Mouse (Mus musculus) cerebellum, adult 2 months (tissue): ENCODE measurements around the gene Flvcr1. TPM values are rescaled to one million over a fixed set of nuclear protein-coding genes. Genes with fewer than 3 reads are reported as not detected.
A peak's percentile ranks its signal among the peaks of the same experiment; 100 is the strongest.

ENCODE experiments used
- DNase-seq, 2 experiments: peaks; one replicate each; pipeline ENCODE4 v3.0.0; 2021
- H3K27ac ChIP-seq: fragments of 200-500 bp; 2 replicates; pipeline ENCODE4 v1.5.1; 2012; ENCODE audit warnings: low read length, control low read depth, inconsistent platforms; ENCODE audit not compliant: insufficient read depth
- H3K27me3 ChIP-seq: fragments of 200-500 bp; 2 replicates; pipeline ENCODE4 v1.6.1; 2012; ENCODE audit warnings: inconsistent platforms, mild to moderate bottlenecking, low read length, moderate library complexity; ENCODE audit not compliant: control insufficient read depth, insufficient read depth
- H3K4me1 ChIP-seq: fragments of 200-500 bp; 2 replicates; pipeline ENCODE4 v1.6.1; 2011; ENCODE audit warnings: low read length; ENCODE audit not compliant: control insufficient read depth, insufficient read depth
- H3K4me3 ChIP-seq: fragments of 200-500 bp; replicated peaks from 2 replicates; pipeline ENCODE3; 2011; ENCODE audit warnings: mild to moderate bottlenecking, low read depth, low read length, control low read depth; ENCODE audit not compliant: insufficient read depth
- CTCF ChIP-seq: fragments of 200-500 bp; IDR thresholded peaks from 2 replicates; pipeline ENCODE4 v1.5.1; 2011; ENCODE audit warnings: low read depth, mild to moderate bottlenecking, control low read depth, low read length, moderate library complexity, borderline replicate concordance; ENCODE audit not compliant: insufficient read depth
- POLR2A ChIP-seq: fragments of 200-500 bp; IDR thresholded peaks from 2 replicates; pipeline ENCODE4 v1.6.1; 2011; ENCODE audit warnings: low read length, control low read depth, borderline replicate concordance; ENCODE audit not compliant: insufficient read depth
- WGBS: fragments of 180-500 bp; shearing (Covaris S2); methylation state at CpG from one replicate; pipeline ENCODE4 v1.1.7; 2018; 5-methylcytosine and 5-hydroxymethylcytosine counted together
- polyA plus RNA-seq: library from polyadenylated mRNA; depleted of rRNA; stranded (reverse); fragments of >200 nt; gene quantifications from 2 replicates; pipeline ENCODE4 v1.2.3, GENCODE M21; 2012

The Flvcr1 gene
- polyA plus RNA-seq, 1 experiment, result 24.0 TPM

- no peak for DNase-seq
- no peak overlapping the region for H3K27ac ChIP-seq
- no peaks in the 10 kb centered on the region; the same call in 1 of the 2 replicates for H3K27me3 ChIP-seq
- TF ChIP-seq CTCF, result 0 out of 2 replicates have a peak, but pooled peaks have one; percentile 8
- no peak for TF ChIP-seq POLR2A
- H3K4me1 ChIP-seq, result no peaks in the 10 kb centered on the region
- 72% methylated on average over 9 of the region's 9 CpGs for WGBS
- no peak overlapping the region for H3K4me3 ChIP-seq
Measured at GRCm38 (mm10) chr1:190989437-190990082, 36.4 kb downstream of the Flvcr1 start.

- TF ChIP-seq POLR2A (no peak), CTCF (no peak)
- H3K4me3 ChIP-seq, result no peak overlapping the region
- no peaks in the 10 kb centered on the region; the same call in 1 of the 2 replicates for H3K27me3 ChIP-seq
- DNase-seq, result no peak
- no peak overlapping the region for H3K27ac ChIP-seq
- H3K4me1 ChIP-seq, result no peaks in the 10 kb centered on the region
- WGBS, result 78% methylated on average over 4 of the region's 4 CpGs
Measured at GRCm38 (mm10) chr1:190981412-190981811, 44.5 kb downstream of the Flvcr1 start.

GRCm38 (mm10) chr1:190980470-190980869, 45.5 kb downstream of the Flvcr1 start:
- no peaks in the 10 kb centered on the region for H3K27me3 ChIP-seq
- TF ChIP-seq CTCF (no peak), POLR2A (no peak)
- no peaks in the 10 kb centered on the region for H3K4me1 ChIP-seq
- WGBS, result 100% methylated on average over 1 of the region's 1 CpGs
- DNase-seq, result no peak
- H3K27ac ChIP-seq, result no peak overlapping the region
- H3K4me3 ChIP-seq, result no peak overlapping the region

- H3K4me3 ChIP-seq, result peak within 1 kb of the TSS; percentile 42
- no peaks in the 10 kb centered on the region for H3K4me1 ChIP-seq
- no peaks in the 10 kb centered on the region for H3K27me3 ChIP-seq
- WGBS, result 1% methylated on average over 38 of the region's 38 CpGs
- TF ChIP-seq POLR2A, result no peak
- no peak for TF ChIP-seq CTCF
- H3K27ac ChIP-seq, result no peak within 1 kb of the TSS
- peak; percentile 52 to 54 for DNase-seq
Measured at GRCm38 (mm10) chr1:190979100-190979563, 46.8 kb downstream of the Flvcr1 start, which contains the start of gene Vash2. TSS of gene Vash2 (minus strand) at chr1:190979296.

- TF ChIP-seq CTCF (no peak), POLR2A (no peak)
- Histone ChIP-seq H3K27ac (no peak overlapping the region), H3K4me1 (no peaks in the 10 kb centered on the region), H3K27me3 (no peaks in the 10 kb centered on the region), H3K4me3 (peak overlapping the region; percentile 42)
- peak in 1 of 2 experiments; percentile 32 for DNase-seq
- under 1% methylated on average over 46 of the region's 46 CpGs for WGBS
Measured at GRCm38 (mm10) chr1:190978511-190979073, 47.4 kb downstream of the Flvcr1 start.

GRCm38 (mm10) chr1:190978001-190978400, 48.0 kb downstream of the Flvcr1 start:
- 1% methylated on average over 22 of the region's 22 CpGs for WGBS
- H3K4me1 ChIP-seq, result no peaks in the 10 kb centered on the region; the same call in 1 of the 2 replicates
- TF ChIP-seq POLR2A, result no peak
- TF ChIP-seq CTCF, result no peak
- DNase-seq, result peak; percentile 23 to 38
- H3K27me3 ChIP-seq, result no peaks in the 10 kb centered on the region
- H3K27ac ChIP-seq, result no peak overlapping the region
- H3K4me3 ChIP-seq, result peak overlapping the region; percentile 42

- Histone ChIP-seq H3K4me3 (no peak overlapping the region), H3K4me1 (peaks cover 3% of the 10 kb centered on the region), H3K27me3 (no peaks in the 10 kb centered on the region), H3K27ac (no peak overlapping the region)
- WGBS, result 74% methylated on average over 11 of the region's 11 CpGs
- DNase-seq, result no peak
- TF ChIP-seq POLR2A, result no peak
- TF ChIP-seq CTCF, result no peak
Measured at GRCm38 (mm10) chr1:190976887-190977573, 48.9 kb downstream of the Flvcr1 start.

- 100% methylated on average over 1 of the region's 1 CpGs for WGBS
- no peak for TF ChIP-seq CTCF
- TF ChIP-seq POLR2A, result no peak
- no peak overlapping the region for H3K4me3 ChIP-seq
- H3K27me3 ChIP-seq, result no peaks in the 10 kb centered on the region
- H3K4me1 ChIP-seq, result peaks cover 10% of the 10 kb centered on the region
- no peak overlapping the region for H3K27ac ChIP-seq
- no peak for DNase-seq
Measured at GRCm38 (mm10) chr1:190974833-190975232, 51.1 kb downstream of the Flvcr1 start.
